Mouse (Mus musculus) gastrocnemius, postnatal 25 days (tissue): ENCODE data around the gene Klk1b27. TPM values are rescaled to one million over a fixed set of nuclear protein-coding genes. Genes with fewer than 3 reads are reported as not detected.
"Not testable (repeated sequence)": the region's sequence is repeated elsewhere in the genome, so short reads cannot be mapped to it uniquely, and the experiment has no call there.

Experiments
- DNase-seq: peaks from one replicate; pipeline ENCODE4 v3.0.0; 2022
- long read RNA-seq, 2 experiments: library from polyadenylated mRNA; stranded (forward); transcript quantifications; one replicate each; pipeline ENCODE4 v2.0.0; 2021
- total RNA-seq, 2 experiments: library from RNA; stranded (reverse); gene quantifications; 1 replicate in 1 of 2; 2 replicates in 1 of 2; pipeline ENCODE4 v1.2.3; 2021

Gene Klk1b27
- not detected for total RNA-seq
- long read RNA-seq, experiment 1 = 0 reads
- long read RNA-seq, experiment 2 = 0 reads

GRCm38 (mm10) chr7:44051990-44052389 is at the start of gene Klk1b27:
TSS of gene Klk1b27 (plus strand) at chr7:44052290.
- not testable (repeated sequence) for DNase-seq

GRCm38 (mm10) chr7:44004847-44005246 is 47.2 kb upstream of the Klk1b27 start:
- DNase-seq = no peak

GRCm38 (mm10) chr7:44011868-44012267 is 40.2 kb upstream of the Klk1b27 start, which contains the start of gene Klk1b26:
TSS of gene Klk1b26 (plus strand) at chr7:44012168.
- DNase-seq = not testable (repeated sequence)

- not testable (repeated sequence) for DNase-seq
These were observed 37.4 kb upstream of the Klk1b27 start for GRCm38 (mm10) chr7:44014666-44015065.

GRCm38 (mm10) chr7:44015071-44015470 is 37.0 kb upstream of the Klk1b27 start:
- DNase-seq = no peak

GRCm38 (mm10) chr7:44072117-44072516 is 20.0 kb downstream of the Klk1b27 start:
- DNase-seq = no peak

- no peak for DNase-seq
These were observed 25.6 kb downstream of the Klk1b27 start for GRCm38 (mm10) chr7:44077703-44078102.

- DNase-seq = no peak
These were observed 44.0 kb downstream of the Klk1b27 start for GRCm38 (mm10) chr7:44096111-44096510.

GRCm38 (mm10) chr7:44102028-44102427 is 49.9 kb downstream of the Klk1b27 start, which contains the start of gene Klk1b21:
TSS of gene Klk1b21 (plus strand) at chr7:44102328.
- DNase-seq = not testable (repeated sequence)

Other genes starting within 250 kb of the Klk1b27 start
- gene Klk7, start 241.0 kb upstream of the Klk1b27 start, total RNA-seq = not detected
- gene Klk6, start 227.8 kb upstream of the Klk1b27 start, total RNA-seq = not detected
- not detected for gene Klk5, start 210.3 kb upstream of the Klk1b27 start, total RNA-seq
- gene Klk4, start 171.1 kb upstream of the Klk1b27 start, total RNA-seq = not detected
- not detected for gene Klk15, start 118.5 kb upstream of the Klk1b27 start, total RNA-seq
- gene Klk1b8, start 101.6 kb upstream of the Klk1b27 start, total RNA-seq = not detected
- not detected for gene Klk1b1, start 85.5 kb upstream of the Klk1b27 start, total RNA-seq
- gene Klk1b9, start 76.2 kb upstream of the Klk1b27 start, total RNA-seq = not detected
- gene Klk1b11, start 56.4 kb upstream of the Klk1b27 start, total RNA-seq = not detected
- under 1 TPM; 0.19 to 0.26 TPM for gene Klk1b26, start 40.1 kb upstream of the Klk1b27 start, total RNA-seq
- not detected for gene Klk1b21, start 50.0 kb downstream of the Klk1b27 start, total RNA-seq
- gene Klk1b22, start 60.4 kb downstream of the Klk1b27 start, total RNA-seq = not detected
- not detected for gene Klk1b16, start 84.5 kb downstream of the Klk1b27 start, total RNA-seq
- gene Klk1b24, start 135.9 kb downstream of the Klk1b27 start, total RNA-seq = not detected
- gene Klk1b3, start 145.9 kb downstream of the Klk1b27 start, total RNA-seq = not detected
- not detected for gene Klk1b4, start 155.1 kb downstream of the Klk1b27 start, total RNA-seq
- not detected for gene Klk1b5, start 163.7 kb downstream of the Klk1b27 start, total RNA-seq
- not detected for gene Klk1, start 173.1 kb downstream of the Klk1b27 start, total RNA-seq
- gene Gm36864, start 183.9 kb downstream of the Klk1b27 start, total RNA-seq = not detected
- under 1 TPM; 0.36 to 0.43 TPM for gene 1700028J19Rik, start 194.4 kb downstream of the Klk1b27 start, total RNA-seq
- gene 2410002F23Rik, start 194.4 kb downstream of the Klk1b27 start, total RNA-seq = 1 to 10 TPM; 6.1 to 8.0 TPM
- not detected for gene Acp4, start 205.1 kb downstream of the Klk1b27 start, total RNA-seq
- not detected for gene Gm15517, start 209.2 kb downstream of the Klk1b27 start, total RNA-seq